Mouse (Mus musculus) 416B (cell line): ENCODE data around the gene Rgs14.

Experiments used
- DNase-seq: peaks from one replicate; pipeline ENCODE4 v3.0.0; 2011; ENCODE audit warnings: low read depth

Rgs14 gene

DNA sequence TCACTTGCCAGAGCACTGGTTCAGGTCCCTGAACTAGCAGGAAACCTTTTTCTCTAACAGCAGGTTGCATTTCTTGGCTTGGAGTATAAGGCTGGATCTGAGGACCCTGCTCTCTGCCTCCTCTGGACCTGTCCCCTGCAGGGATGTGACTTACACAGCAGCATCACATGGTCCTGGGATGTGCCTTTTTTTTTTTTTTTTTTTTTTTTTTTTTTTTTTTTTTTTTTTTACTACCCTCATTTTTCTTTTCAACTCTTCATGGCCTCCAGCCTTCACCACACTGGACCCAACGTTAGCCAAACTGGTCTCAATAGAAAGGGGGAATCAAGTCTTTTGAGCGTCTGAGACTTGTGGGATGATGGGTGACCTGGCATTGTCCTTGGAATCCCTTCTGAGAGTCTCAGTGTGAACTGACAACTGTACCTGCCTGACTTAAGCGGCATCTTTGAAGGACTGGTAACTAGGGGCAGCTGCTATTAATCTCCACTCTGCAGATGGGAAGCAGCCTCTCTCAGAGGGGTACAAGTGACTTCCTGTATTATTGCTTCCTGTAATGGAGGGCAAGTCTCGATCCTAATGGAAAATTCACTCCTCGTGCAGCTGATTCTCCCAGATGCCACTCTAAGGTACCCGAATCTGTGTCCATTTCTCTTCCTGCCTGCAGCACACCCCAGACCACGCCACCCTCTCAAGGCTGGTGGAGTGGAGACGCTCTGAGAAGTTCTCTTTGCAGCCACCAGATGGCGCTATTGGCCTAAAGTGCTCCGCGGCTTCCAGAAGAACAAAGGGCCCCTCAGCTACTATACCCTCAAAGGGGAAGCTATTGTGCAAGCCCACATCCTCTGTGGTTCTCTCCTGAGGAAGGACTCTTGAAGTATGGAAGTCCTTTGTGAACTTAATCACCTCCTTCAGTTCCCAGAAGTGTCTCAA is 35.6 kb downstream of the Rgs14 start:
- DNase-seq, result peak; percentile 97

DNA sequence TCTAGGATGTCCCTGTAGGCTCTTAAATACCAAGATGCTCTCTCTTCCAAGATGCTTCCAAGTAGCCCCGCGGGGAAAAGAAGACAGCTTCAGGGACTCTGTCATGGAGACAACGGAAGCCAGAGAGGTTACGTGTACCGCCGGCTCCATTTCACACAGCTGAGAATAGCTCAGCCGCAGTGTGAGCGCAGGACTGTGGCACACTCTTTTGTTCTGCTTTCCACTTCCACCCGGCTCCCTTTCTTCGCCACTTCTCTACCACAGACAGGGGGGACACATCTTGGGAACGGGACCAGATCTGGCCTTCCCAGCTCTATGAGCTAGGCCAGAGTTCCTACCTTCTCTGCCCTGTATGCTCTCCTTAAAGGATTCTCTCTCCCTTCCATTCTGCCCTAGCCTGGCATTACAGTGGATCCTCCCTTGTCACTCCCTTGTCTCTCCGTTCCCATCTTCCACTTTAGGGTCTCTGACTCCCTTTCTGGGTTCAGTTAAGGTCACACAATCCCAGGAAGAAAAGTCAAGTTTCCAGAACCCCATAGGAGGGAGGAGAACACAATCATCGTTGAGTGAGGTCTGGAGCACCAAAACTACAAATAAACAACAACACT is 36.4 kb downstream of the Rgs14 start:
- DNase-seq, result no peak

DNA sequence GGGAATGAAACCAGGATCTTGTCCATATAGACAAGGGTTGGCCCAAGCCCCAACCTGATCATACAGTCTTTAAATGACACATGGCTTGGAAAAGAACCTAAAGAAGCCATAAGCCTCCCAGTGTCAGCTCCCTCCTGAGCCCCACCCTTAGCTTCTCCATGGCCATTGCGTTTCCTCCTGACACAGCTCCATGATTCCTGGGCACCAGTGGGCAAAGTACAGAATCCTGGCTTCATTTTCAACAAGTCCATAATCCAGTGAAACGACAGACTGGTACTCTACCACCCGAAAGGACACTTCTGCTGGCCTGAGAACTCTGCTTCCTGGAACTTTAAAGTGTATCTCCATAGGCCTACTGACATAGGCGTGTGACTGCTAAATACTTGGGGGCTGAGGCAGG is 37.8 kb downstream of the Rgs14 start:
- DNase-seq, result no peak

- DNase-seq, result no peak
Measured at GRCm38 (mm10) chr13:55408546-55409120, 39.1 kb downstream of the Rgs14 start.

DNA sequence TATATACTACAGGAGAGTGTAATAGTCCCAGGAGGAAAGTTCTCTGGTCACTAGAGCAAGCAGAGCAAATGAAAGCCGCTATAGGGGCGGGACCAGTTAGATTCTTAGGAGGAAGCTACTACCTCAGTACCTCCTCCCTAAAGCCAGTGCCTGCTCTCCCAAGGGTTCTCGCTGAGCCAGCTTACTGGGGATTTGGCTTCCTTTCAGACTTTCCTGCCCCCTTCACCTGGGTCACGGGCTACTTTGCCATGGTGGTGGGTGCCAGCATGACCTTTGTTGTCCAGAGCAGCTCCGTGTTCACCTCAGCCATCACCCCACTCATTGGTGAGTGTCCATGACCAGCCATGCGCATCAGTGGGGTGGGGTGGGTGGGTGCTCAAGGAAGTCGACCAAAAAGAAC is 42.3 kb downstream of the Rgs14 start:
- DNase-seq, result no peak

GRCm38 (mm10) chr13:55412643-55413307 is 43.2 kb downstream of the Rgs14 start:
- DNase-seq, result no peak

GRCm38 (mm10) chr13:55413333-55413732 is 43.8 kb downstream of the Rgs14 start:
- peak; percentile 97 for DNase-seq

GRCm38 (mm10) chr13:55414743-55415380 is 45.3 kb downstream of the Rgs14 start, which contains the start of gene Pfn3:
TSS of gene Pfn3 (minus strand) at chr13:55415232.
- no peak for DNase-seq

GRCm38 (mm10) chr13:55418004-55418403 is 48.5 kb downstream of the Rgs14 start:
- DNase-seq, result peak; percentile 96

DNA sequence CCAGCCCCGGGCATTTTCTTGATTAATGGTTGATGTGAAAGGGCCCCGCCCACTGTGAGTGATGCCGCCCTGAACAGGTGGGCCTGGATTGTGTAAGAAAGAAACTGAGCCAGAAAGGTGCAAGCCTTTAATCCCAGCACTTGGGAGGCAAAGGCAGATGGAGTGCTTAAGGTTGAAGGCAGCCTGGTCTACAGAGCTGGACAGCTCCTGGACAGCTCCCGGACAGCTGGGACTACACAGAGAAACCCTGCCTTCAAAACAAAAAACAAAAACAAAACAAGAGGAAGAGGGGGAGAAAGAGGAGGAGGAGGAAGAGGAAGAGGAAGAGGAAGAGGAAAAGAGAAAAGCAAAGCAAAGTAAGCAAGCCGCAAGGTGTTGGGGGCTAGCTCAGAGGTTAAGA is 49.6 kb downstream of the Rgs14 start:
- no peak for DNase-seq

DNA sequence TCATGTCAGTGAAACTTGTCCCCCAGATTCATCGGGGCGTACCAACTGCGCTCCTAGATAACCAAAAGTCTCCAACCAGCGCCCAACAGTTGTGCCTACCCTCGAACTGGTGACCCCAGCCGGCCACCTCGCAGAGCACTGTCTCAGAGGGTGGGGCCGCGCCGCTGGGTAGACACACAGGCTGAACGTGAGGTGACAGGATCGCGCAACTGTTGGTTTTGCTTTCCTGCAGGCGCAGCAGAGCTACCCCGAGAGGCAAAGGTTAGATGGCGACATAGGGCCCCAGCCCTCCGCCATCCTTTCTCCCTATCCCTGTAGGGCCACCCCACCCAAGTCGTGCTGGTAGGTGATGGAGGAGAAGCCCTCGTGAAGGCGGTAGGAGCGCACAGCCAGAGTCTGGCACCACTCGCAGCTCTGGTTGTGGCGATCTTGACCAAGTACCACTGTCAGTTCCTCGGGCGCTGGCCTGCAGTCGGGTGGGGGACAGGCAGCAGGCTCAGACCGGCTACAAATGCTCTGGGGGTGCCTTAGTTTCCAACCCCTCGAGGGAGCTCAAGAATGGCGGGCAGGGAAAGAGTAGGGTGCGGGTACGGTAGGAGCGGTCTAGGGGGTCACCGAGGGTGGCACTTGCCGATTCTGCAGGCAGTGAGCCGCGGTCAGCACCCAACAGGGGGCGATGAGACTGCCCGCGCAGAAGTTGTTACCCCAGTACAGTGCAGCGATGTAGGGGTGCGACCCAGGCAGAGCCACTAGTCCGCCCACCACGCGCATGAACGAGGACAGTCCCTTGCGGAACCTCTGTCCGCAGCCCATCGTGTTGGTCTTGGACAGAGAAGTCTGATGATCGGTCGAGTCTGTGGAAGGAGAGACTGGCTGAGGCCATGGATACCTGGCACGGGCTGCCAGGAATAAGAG is 50.7 kb downstream of the Rgs14 start:
- no peak for DNase-seq

DNA sequence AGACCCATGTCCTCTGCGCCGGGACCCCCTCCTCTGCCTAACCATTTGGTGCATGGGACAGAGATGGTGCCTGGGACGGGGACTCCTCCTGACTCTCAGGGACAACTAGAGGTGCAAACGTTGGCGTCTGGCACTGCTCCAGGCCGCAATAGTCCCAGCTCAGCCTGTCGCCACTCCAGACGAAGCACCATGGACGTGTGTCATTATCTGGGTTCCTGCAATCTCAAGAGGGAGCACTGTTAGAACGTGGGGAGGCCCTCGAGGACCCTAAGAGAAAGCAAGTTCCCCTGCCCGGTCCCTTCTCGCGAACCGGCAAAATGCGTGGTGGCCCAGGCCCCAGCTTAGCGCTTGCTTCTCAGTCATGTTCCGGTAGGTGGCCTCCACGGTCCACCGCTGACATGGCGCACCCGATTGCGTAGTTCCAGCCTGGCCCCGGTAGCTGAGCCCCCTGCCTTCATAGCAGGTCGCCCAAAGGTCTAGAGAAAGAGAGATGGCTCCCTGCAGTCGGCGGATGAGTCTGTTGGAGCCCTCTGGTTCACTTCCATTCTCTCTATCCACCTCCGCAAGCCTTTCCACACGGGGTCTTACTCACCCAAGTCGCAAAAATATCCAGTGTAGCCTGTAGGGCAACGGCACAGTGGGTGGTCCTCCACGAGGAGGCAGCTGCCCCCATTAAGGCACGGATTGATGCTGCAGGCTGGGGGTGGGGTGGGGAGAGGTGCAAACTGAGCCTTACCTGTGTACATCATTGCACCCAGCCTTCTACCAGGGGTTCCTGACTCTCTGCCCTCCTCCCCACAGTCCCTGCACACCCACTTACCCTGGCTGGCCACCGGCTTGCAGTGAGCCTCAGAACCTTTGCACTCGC is 51.6 kb downstream of the Rgs14 start:
- DNase-seq, result no peak

- no peak for DNase-seq
Measured at GRCm38 (mm10) chr13:55426613-55427012, 57.1 kb downstream of the Rgs14 start, which contains the start of gene F12. TSS of gene F12 (minus strand) at chr13:55426793.

- peak; percentile 98 for DNase-seq
Measured at GRCm38 (mm10) chr13:55429226-55429888, 59.8 kb downstream of the Rgs14 start.

DNA sequence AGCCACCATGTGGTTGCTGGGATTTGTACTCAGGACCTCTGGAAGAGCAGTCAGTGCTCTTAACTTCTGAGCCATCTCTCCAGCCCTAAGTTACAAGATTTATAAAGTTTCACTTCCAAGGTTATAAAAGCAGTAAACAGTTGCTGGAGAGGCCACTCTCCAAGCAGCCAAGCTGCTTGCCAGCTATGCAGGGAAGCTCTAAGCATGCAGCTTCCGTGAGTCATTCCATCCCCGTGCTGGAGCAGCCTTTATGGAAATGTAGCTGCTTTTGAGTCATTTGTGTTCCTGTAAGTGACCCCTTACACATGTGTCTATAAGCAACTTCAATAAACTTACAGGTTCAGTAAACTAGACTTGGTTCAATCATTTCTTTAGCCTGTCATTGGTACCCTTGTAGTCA is 61.0 kb downstream of the Rgs14 start:
- DNase-seq, result no peak

DNA sequence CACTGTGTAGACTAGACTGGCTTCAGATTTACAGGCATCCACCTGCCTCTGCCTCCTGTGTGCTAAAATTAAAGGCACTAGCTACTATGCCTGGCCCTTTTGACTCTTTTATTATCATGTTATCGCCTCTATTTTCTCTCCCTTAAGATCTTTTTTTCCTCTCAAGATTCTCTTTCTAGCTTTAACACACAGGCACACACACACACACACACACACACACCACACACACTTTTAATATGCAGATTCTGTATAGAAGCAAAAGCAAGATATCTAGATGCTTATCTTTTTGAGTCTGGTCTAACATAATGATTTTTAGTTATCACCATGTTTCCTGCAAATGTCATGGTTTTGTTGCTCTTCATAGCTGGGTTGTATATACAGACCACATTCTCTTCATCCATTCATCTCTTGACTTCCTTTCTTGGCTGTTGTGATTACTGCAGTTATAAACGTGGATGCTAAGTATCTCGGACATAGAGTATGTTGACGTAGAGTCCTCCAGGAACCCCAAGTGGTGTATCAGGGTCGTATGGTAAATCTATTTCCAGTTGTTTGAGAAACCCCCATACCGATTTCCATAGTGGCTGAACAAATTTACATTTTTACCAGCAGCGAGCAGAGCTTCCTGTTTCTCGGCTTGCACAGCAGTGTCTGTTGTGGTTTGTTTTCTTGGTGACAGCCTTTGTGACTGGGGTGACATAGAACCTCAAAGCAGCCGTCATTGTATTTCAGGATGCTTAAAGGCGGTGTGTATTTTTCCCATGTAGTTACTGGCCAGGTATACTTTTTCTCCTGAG is 62.6 kb downstream of the Rgs14 start:
- DNase-seq, result peak; percentile 80
